Mouse (Mus musculus) T-helper 17 cell (primary cell): ENCODE results near the gene Cuzd1.

Experiments
- in situ Hi-C, 2 experiments: fragments of 300-600 bp; cut with MboI, MseI; formaldehyde crosslinking; loops; 1 replicate in 1 of 2; 2 replicates in 1 of 2; pipeline ENCODE4 v1.15.1; 2025; ENCODE audit warnings: high pct_unique_total_duplicates in 2 of 2

Gene Cuzd1

DNA sequence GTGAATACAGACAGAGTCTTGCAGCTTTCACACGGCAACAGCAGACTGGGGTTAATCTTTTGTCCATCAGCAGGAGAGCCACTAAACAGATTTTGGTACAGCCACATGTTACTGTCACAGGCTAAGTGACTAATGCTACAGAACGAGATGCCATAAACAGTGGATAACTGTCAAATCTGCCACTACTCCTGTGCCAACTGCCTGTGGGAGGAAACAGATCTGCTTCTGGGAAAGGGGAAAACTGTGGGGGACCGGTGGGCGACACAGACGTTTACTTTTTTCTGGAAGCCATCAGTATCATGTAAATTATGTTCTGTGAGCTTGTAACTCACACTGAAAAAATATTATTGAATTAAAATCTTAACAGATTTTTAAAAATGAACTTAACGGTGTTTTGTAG, 61.1 kb downstream of the Cuzd1 start:
- in situ Hi-C loops = no loop called here
